Mouse (Mus musculus) gonadal fat pad, adult 2 months (tissue): ENCODE measurements around the gene Gm3500. TPM values are rescaled to one million over a fixed set of nuclear protein-coding genes. Genes with fewer than 3 reads are reported as not detected.
"Not testable (repeated sequence)": the region's sequence is repeated elsewhere in the genome, so short reads cannot be mapped to it uniquely, and the experiment has no call there.

ENCODE experiments used
- DNase-seq: peaks from one replicate; pipeline ENCODE4 v3.0.0-alpha.2; 2012; ENCODE audit warnings: low read depth
- polyA plus RNA-seq: library from polyadenylated mRNA; depleted of rRNA; stranded (reverse); fragments of >200 nt; gene quantifications from 2 replicates; pipeline ENCODE4 v1.2.3, GENCODE M21; 2012; rRNA removed

Gm3500 gene
- polyA plus RNA-seq, result 0.23 TPM in 1 of 2 replicates, not detected in the other

GRCm38 (mm10) chr14:5388949-5389348 lies at the start of gene Gm3500:
Gene Gm3500 (minus strand): TSS chr14:5389049.
- not testable (repeated sequence) for DNase-seq

GRCm38 (mm10) chr14:5334828-5335227 lies 54.0 kb downstream of the Gm3500 start, which contains the start of gene Gm3542:
Gene Gm3542 (minus strand): TSS chr14:5334928.
- DNase-seq, result not testable (repeated sequence)

Other genes starting within 250 kb of the Gm3500 start
- gene Gm3317, start 224.5 kb downstream of the Gm3500 start, polyA plus RNA-seq, result not detected in 2 replicates
- gene Gm8271, start 203.3 kb downstream of the Gm3500 start, polyA plus RNA-seq, result not detected in 2 replicates
- 0.11 TPM in 1 of 2 replicates, not detected in the other for gene Gm3526, start 128.5 kb downstream of the Gm3500 start, polyA plus RNA-seq
- not detected in 2 replicates for gene Gm3542, start 54.1 kb downstream of the Gm3500 start, polyA plus RNA-seq
- gene Gm3194, start 66.4 kb upstream of the Gm3500 start, polyA plus RNA-seq, result 0.81 TPM in 1 of 2 replicates, not detected in the other
- gene Gm8246, start 88.8 kb upstream of the Gm3500 start, polyA plus RNA-seq, result not detected in 2 replicates
- not detected in 2 replicates for gene Gm3187, start 95.2 kb upstream of the Gm3500 start, polyA plus RNA-seq
- gene Gm3488, start 112.6 kb upstream of the Gm3500 start, polyA plus RNA-seq, result 0.15 and 0.51 TPM in 2 replicates
- not detected in 2 replicates for gene Gm3532, start 149.4 kb upstream of the Gm3500 start, polyA plus RNA-seq
- gene Gm8265, start 244.0 kb upstream of the Gm3500 start, polyA plus RNA-seq, result not detected in 2 replicates